Mouse (Mus musculus) C2C12 (cell line): ENCODE measurements at regions not wholly inside any gene's neighbourhood (a gene's known extent, or its start where the extent isn't known, plus 50 kb on each side); places are given as distances from the start of the nearest gene placed in this dataset.
"Not testable (repeated sequence)": the region's sequence is repeated elsewhere in the genome, so short reads cannot be mapped to it uniquely, and the experiment has no call there.

Source experiments
- H3K27me3 ChIP-seq: one replicate; pipeline ENCODE4 v1.6.1; 2011; ENCODE audit not compliant: control insufficient read depth, insufficient read depth, insufficient read length
- H3K36me3 ChIP-seq: one replicate; pipeline ENCODE4 v1.6.1; 2011; ENCODE audit not compliant: control insufficient read depth, insufficient read depth
- H3K4me3 ChIP-seq: one replicate; pipeline ENCODE4 v1.5.1; 2011; ENCODE audit warnings: mild to moderate bottlenecking, control low read depth; ENCODE audit not compliant: poor library complexity, insufficient read depth, severe bottlenecking
- H3K79me2 ChIP-seq: one replicate; pipeline ENCODE4 v1.6.1; 2011; ENCODE audit not compliant: control insufficient read depth, insufficient read depth
- H3K79me3 ChIP-seq: one replicate; pipeline ENCODE4 v1.6.1; 2011; ENCODE audit warnings: low read depth, control low read depth
- H3ac ChIP-seq: one replicate; pipeline ENCODE3; 2011; ENCODE audit warnings: low read depth; ENCODE audit not compliant: control insufficient read depth, insufficient read length
- CEBPB ChIP-seq: IDR thresholded peaks from one replicate; pipeline ENCODE4 v1.6.1; 2011; ENCODE audit warnings: low read depth, mild to moderate bottlenecking, control low read depth, moderate library complexity
- CTCF ChIP-seq: IDR thresholded peaks from one replicate; pipeline ENCODE4 v1.5.1; 2011; ENCODE audit not compliant: control insufficient read depth, insufficient read depth, insufficient read length
- FOSL1 ChIP-seq: IDR thresholded peaks from one replicate; pipeline ENCODE4 v1.8.0; 2011; ENCODE audit warnings: mild to moderate bottlenecking, low read length; ENCODE audit not compliant: poor library complexity, insufficient read depth, severe bottlenecking
- MAX ChIP-seq: IDR thresholded peaks from one replicate; pipeline ENCODE4 v1.6.1; 2011; ENCODE audit warnings: mild to moderate bottlenecking, control low read depth
- MYOD1 ChIP-seq: IDR thresholded peaks from one replicate; pipeline ENCODE4 v1.6.1; 2011; ENCODE audit warnings: low read depth; ENCODE audit not compliant: control insufficient read depth, insufficient read length
- MYOG ChIP-seq: IDR thresholded peaks from one replicate; pipeline ENCODE4 v1.6.1; 2011; ENCODE audit not compliant: control insufficient read depth, insufficient read length; ENCODE audit errors: extremely low read depth
- USF1 ChIP-seq: IDR thresholded peaks from one replicate; pipeline ENCODE4 v1.6.1; 2011; ENCODE audit warnings: low read depth, mild to moderate bottlenecking, control low read depth, moderate library complexity

DNA sequence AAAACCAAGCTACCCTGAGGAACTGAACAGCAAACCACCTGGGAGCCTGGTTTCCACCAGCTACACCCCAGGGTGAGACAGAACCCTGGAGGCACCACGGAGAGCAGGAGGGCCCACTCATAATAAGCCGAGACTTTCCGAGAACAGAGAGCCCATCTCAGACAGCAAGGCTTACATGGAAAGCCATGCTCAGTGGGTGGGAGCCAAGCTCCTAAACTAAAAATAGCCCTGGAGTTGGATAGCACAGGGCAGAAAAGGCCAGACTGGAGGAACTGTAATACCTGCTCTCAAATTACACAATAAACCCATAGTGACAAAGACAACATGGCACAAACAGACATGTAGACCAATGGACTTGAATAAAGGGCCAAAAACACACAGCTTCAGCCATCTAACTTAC is 69.9 kb downstream of the Fbxo4 start:
- H3K79me3 ChIP-seq = no peaks in the 10 kb centered on the region

DNA sequence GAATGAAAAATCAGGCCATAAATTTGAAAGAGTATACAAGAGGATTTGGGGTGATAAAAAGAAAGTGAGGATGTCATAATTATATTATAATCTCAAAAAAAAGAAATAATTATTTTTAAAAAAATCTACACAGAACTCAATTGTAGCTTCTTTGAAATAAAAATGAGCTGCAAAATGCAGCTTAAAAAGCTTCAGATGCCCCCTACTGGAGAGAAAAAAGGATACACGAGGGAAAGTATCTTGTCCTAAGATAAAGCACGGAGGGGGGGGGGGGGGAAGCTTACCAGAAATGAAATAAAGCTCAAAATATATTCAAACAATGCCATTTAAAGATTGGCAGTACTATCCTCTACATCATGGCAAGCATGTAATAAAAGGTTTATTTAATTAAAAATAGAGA is 70.7 kb downstream of the Fbxo4 start:
- Histone ChIP-seq H3K27me3 (no peaks in the 10 kb centered on the region), H3K4me3 (no peak overlapping the region), H3K79me2 (no peaks in the 10 kb centered on the region), H3ac (no peak overlapping the region), H3K79me3 (no peaks in the 10 kb centered on the region), H3K36me3 (no peaks in the 10 kb centered on the region)
- TF ChIP-seq CEBPB (no peak), MYOD1 (no peak), CTCF (no peak), MAX (no peak), MYOG (no peak), FOSL1 (no peak), USF1 (no peak)

More for the DNA sequence above, 69.9 kb downstream of the Fbxo4 start:
- Histone ChIP-seq H3K27me3 (no peaks in the 10 kb centered on the region), H3K4me3 (no peak overlapping the region), H3ac (no peak overlapping the region), H3K79me2 (no peaks in the 10 kb centered on the region), H3K36me3 (no peaks in the 10 kb centered on the region)
- no peak for TF ChIP-seq MYOG
- no peak for TF ChIP-seq FOSL1
- no peak for TF ChIP-seq CEBPB
- TF ChIP-seq MAX = no peak
- TF ChIP-seq USF1 = no peak
- no peak for TF ChIP-seq MYOD1
- no peak for TF ChIP-seq CTCF

DNA sequence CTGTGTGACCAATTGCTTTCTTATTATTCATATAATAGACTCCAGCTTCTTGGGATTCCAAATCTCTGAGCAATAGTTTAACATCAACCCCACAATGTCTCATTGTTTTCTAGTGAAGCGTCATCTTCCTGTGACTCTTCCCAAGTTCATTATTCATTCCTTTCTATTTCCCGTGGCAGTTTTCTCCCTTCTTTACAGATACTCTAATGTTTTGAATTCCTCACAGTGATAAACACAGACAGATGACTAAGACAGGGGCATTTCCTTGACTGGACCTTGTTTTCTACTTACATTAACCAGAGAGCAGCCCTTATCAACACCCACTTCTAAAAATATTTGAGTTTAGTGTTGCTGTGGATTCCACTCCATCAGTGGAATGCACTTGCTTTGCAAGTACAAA is 73.8 kb downstream of the Fbxo4 start:
- H3K36me3 ChIP-seq = no peaks in the 10 kb centered on the region
- no peaks in the 10 kb centered on the region for H3K27me3 ChIP-seq
- H3K79me3 ChIP-seq = no peaks in the 10 kb centered on the region
- TF ChIP-seq MYOG (no peak), CEBPB (peak; percentile 14), USF1 (no peak), MYOD1 (no peak), FOSL1 (peak; percentile 88)
- no peak overlapping the region for H3K4me3 ChIP-seq
- no peak overlapping the region for H3ac ChIP-seq
- H3K79me2 ChIP-seq = no peaks in the 10 kb centered on the region

DNA sequence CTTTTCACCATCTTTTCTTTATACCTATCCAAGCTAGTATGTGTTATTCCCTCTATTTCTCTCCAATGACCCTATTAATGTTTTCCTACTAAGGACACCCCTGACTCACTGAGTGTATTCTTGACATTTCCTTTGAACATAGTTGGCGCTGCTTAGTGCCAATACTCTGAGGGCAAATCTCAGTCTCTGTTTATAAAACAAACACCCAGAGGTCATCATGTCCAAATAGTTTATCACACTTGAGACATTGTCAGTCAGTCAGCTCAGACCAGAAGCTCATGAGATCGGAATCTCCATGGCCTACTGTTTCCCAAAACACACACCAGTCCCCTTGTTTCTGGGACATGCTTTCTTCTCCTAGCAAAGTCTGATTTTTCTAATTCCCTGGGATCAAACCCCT is 100.9 kb downstream of the Fbxo4 start:
- Histone ChIP-seq H3K79me3 (no peaks in the 10 kb centered on the region), H3K36me3 (no peaks in the 10 kb centered on the region), H3K79me2 (no peaks in the 10 kb centered on the region), H3K4me3 (no peak overlapping the region), H3ac (no peak overlapping the region), H3K27me3 (no peaks in the 10 kb centered on the region)
- TF ChIP-seq MYOG (no peak), MYOD1 (no peak)

DNA sequence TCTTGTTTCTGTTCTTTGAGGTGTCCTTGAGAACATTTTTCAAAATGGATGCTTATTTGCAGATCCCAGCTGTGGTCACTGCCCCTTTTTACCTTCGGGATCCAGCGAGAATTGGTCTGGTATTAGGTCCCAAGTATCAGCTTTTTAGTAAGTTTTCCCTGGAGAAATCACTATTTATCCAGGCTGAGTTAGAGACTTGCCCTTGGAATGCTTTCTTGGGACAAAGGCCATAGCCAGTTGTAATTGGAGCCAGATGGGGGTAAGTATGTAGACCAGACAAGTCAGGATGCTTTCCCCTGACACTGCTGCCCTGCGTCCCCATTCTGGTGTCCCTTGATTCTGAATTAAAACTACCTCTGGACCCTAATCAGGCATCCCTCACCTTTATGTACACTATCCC is 101.9 kb downstream of the Fbxo4 start:
- H3K79me2 ChIP-seq = no peaks in the 10 kb centered on the region
- H3K36me3 ChIP-seq = no peaks in the 10 kb centered on the region
- H3K79me3 ChIP-seq = no peaks in the 10 kb centered on the region
- no peak overlapping the region for H3ac ChIP-seq
- no peak overlapping the region for H3K4me3 ChIP-seq
- no peak for TF ChIP-seq FOSL1
- no peak for TF ChIP-seq MYOD1
- no peak for TF ChIP-seq MYOG
- TF ChIP-seq CTCF = no peak
- TF ChIP-seq USF1 = no peak
- TF ChIP-seq CEBPB = no peak
- no peak for TF ChIP-seq MAX
- H3K27me3 ChIP-seq = no peaks in the 10 kb centered on the region

DNA sequence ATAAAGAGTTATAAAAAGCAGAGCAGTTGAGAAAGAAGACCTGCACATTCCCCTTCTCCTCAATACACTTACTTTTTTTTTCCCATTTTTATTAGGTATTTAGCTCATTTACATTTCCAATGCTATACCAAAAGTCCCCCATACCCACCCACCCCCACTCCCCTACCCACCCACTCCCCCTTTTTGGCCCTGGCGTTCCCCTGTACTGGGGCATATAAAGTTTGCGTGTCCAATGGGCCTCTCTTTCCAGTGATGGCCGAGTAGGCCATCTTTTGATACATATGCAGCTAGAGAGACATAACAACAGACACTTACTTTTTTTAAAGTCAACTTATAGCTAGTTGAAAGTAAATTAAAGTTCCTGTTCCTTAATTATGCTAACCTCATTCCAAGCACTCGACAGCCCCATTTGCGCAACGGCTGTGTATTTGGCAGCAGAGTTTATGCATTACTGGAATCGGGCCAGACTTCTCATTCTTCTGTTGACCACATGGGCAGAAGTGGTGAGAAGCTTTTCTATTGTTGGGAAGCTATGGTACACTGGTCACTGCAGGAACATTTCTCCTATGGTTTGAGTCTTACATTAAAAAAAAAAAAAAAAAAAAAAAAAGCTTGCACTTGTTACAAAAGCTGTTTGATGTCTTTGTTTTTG is 104.0 kb downstream of the Fbxo4 start:
- peak; percentile 85 for TF ChIP-seq CEBPB
- H3K4me3 ChIP-seq, H3K36me3 ChIP-seq, H3K27me3 ChIP-seq, H3K79me2 ChIP-seq, H3ac ChIP-seq, H3K79me3 ChIP-seq: not testable (repeated sequence)
